Mouse (Mus musculus): ENCODE measurements around the gene Zc3hav1. TPM values are rescaled to one million over a fixed set of nuclear protein-coding genes. Genes with fewer than 3 reads are reported as not detected.
"Not testable (repeated sequence)": the region's sequence is repeated elsewhere in the genome, so short reads cannot be mapped to it uniquely, and the experiment has no call there.

Gene Zc3hav1
- polyA plus RNA-seq (2016; fragmentation: Nextera tagmentation; extraction: Ambion mirVana): 8.0 and 9.7 TPM in 2 replicates

- no peaks in the 10 kb centered on the region for H3K36me3 ChIP-seq
- no peaks in the 10 kb centered on the region for H3K9me3 ChIP-seq
- H3K4me3 ChIP-seq: peak within 1 kb of the TSS; percentile 78
- 0 out of 2 replicates have a peak, but pooled peaks cover 18% of the 10 kb centered on the region for H3K4me1 ChIP-seq
- peaks cover 72% of the 10 kb centered on the region for H3K27me3 ChIP-seq (ENCODE audit: insufficient read depth, poor library complexity, severe bottlenecking)
- under 1% methylated on average over 87 of the region's 87 CpGs for WGBS
- DNase-seq (ENCODE audit: low spot score): peak; percentile 93
- peak within 1 kb of the TSS; percentile 91 for H3K27ac ChIP-seq
Observed at GRCm38 (mm10) chr6:38353811-38354722, at the start of gene Zc3hav1. Gene Zc3hav1 (minus strand): TSS chr6:38354603.

GRCm38 (mm10) chr6:38389671-38390070 lies 35.3 kb upstream of the Zc3hav1 start:
- H3K36me3 ChIP-seq: peaks cover 2% of the 10 kb centered on the region; the same call in 1 of the 2 replicates
- H3K27ac ChIP-seq: no peak overlapping the region
- H3K4me3 ChIP-seq: no peak overlapping the region
- WGBS: 82% methylated on average over 3 of the region's 3 CpGs
- no peaks in the 10 kb centered on the region for H3K27me3 ChIP-seq (ENCODE audit: insufficient read depth, poor library complexity, severe bottlenecking)
- no peaks in the 10 kb centered on the region for H3K4me1 ChIP-seq
- H3K9me3 ChIP-seq: no peaks in the 10 kb centered on the region
- DNase-seq (ENCODE audit: low spot score): no peak

GRCm38 (mm10) chr6:38381129-38381771 lies 26.8 kb upstream of the Zc3hav1 start, which contains the start of gene Ttc26:
Gene Ttc26 (plus strand): TSS chr6:38381469.
- Histone ChIP-seq H3K36me3 (no peaks in the 10 kb centered on the region), H3K27ac (peak within 1 kb of the TSS; percentile 79), H3K9me3 (no peaks in the 10 kb centered on the region), H3K27me3 (ENCODE audit: insufficient read depth, poor library complexity, severe bottlenecking) (no peaks in the 10 kb centered on the region), H3K4me1 (0 out of 2 replicates have a peak, but pooled peaks cover 5% of the 10 kb centered on the region), H3K4me3 (peak within 1 kb of the TSS; percentile 71)
- DNase-seq (ENCODE audit: low spot score): peak; percentile 94
- under 1% methylated on average over 26 of the region's 26 CpGs for WGBS

- H3K27me3 ChIP-seq (ENCODE audit: insufficient read depth, poor library complexity, severe bottlenecking): no peaks in the 10 kb centered on the region
- peak overlapping the region; percentile 71 for H3K4me3 ChIP-seq
- 5% methylated on average over 4 of the region's 4 CpGs for WGBS
- H3K36me3 ChIP-seq: no peaks in the 10 kb centered on the region
- H3K9me3 ChIP-seq: no peaks in the 10 kb centered on the region
- peak; percentile 54 for DNase-seq (ENCODE audit: low spot score)
- peak overlapping the region; percentile 79 for H3K27ac ChIP-seq
- H3K4me1 ChIP-seq: 0 out of 2 replicates have a peak, but pooled peaks cover 5% of the 10 kb centered on the region
Observed at GRCm38 (mm10) chr6:38380764-38381128, 26.3 kb upstream of the Zc3hav1 start.

- Histone ChIP-seq H3K36me3 (no peaks in the 10 kb centered on the region), H3K4me1 (no peaks in the 10 kb centered on the region), H3K27ac (no peak overlapping the region), H3K9me3 (no peaks in the 10 kb centered on the region), H3K4me3 (no peak overlapping the region), H3K27me3 (ENCODE audit: insufficient read depth, poor library complexity, severe bottlenecking) (no peaks in the 10 kb centered on the region)
- DNase-seq (ENCODE audit: low spot score): no peak
- 68% methylated on average over 1 of the region's 1 CpGs for WGBS
Observed at GRCm38 (mm10) chr6:38374271-38374670, 19.9 kb upstream of the Zc3hav1 start.

GRCm38 (mm10) chr6:38369945-38370344 lies 15.5 kb upstream of the Zc3hav1 start:
- WGBS: 78% methylated on average over 3 of the region's 3 CpGs
- Histone ChIP-seq H3K27ac (no peak overlapping the region), H3K9me3 (no peaks in the 10 kb centered on the region), H3K4me3 (no peak overlapping the region), H3K27me3 (ENCODE audit: insufficient read depth, poor library complexity, severe bottlenecking) (no peaks in the 10 kb centered on the region), H3K36me3 (no peaks in the 10 kb centered on the region), H3K4me1 (no peaks in the 10 kb centered on the region)
- no peak for DNase-seq (ENCODE audit: low spot score)

GRCm38 (mm10) chr6:38364121-38364520 lies 9.7 kb upstream of the Zc3hav1 start:
- H3K27ac ChIP-seq: no peak overlapping the region
- H3K27me3 ChIP-seq (ENCODE audit: insufficient read depth, poor library complexity, severe bottlenecking): no peaks in the 10 kb centered on the region
- no peaks in the 10 kb centered on the region for H3K4me1 ChIP-seq
- no peaks in the 10 kb centered on the region for H3K36me3 ChIP-seq
- no peak for DNase-seq (ENCODE audit: low spot score)
- H3K9me3 ChIP-seq: no peaks in the 10 kb centered on the region
- H3K4me3 ChIP-seq: no peak overlapping the region

GRCm38 (mm10) chr6:38363370-38363769 lies 9.0 kb upstream of the Zc3hav1 start:
- H3K27ac ChIP-seq: no peak overlapping the region
- H3K4me1 ChIP-seq: no peaks in the 10 kb centered on the region
- H3K9me3 ChIP-seq: no peaks in the 10 kb centered on the region
- no peaks in the 10 kb centered on the region for H3K27me3 ChIP-seq (ENCODE audit: insufficient read depth, poor library complexity, severe bottlenecking)
- 68% methylated on average over 4 of the region's 4 CpGs for WGBS
- H3K36me3 ChIP-seq: no peaks in the 10 kb centered on the region
- DNase-seq (ENCODE audit: low spot score): peak; percentile 56
- H3K4me3 ChIP-seq: no peak overlapping the region

- no peaks in the 10 kb centered on the region for H3K36me3 ChIP-seq
- no peak overlapping the region for H3K4me3 ChIP-seq
- no peak overlapping the region for H3K27ac ChIP-seq
- peaks cover 7% of the 10 kb centered on the region; the same call in 1 of the 2 replicates for H3K27me3 ChIP-seq (ENCODE audit: insufficient read depth, poor library complexity, severe bottlenecking)
- no peaks in the 10 kb centered on the region for H3K9me3 ChIP-seq
- WGBS: 64% methylated on average over 1 of the region's 1 CpGs
- no peaks in the 10 kb centered on the region for H3K4me1 ChIP-seq
- no peak for DNase-seq (ENCODE audit: low spot score)
Observed at GRCm38 (mm10) chr6:38361937-38362336, 7.5 kb upstream of the Zc3hav1 start.

- no peaks in the 10 kb centered on the region for H3K36me3 ChIP-seq
- DNase-seq (ENCODE audit: low spot score): no peak
- H3K9me3 ChIP-seq: no peaks in the 10 kb centered on the region
- no peak overlapping the region for H3K4me3 ChIP-seq
- H3K27ac ChIP-seq: no peak overlapping the region
- H3K27me3 ChIP-seq (ENCODE audit: insufficient read depth, poor library complexity, severe bottlenecking): peaks cover 16% of the 10 kb centered on the region
- WGBS: 69% methylated on average over 4 of the region's 4 CpGs
- no peaks in the 10 kb centered on the region for H3K4me1 ChIP-seq
Observed at GRCm38 (mm10) chr6:38361065-38361464, 6.7 kb upstream of the Zc3hav1 start.

- no peak overlapping the region for H3K27ac ChIP-seq
- no peaks in the 10 kb centered on the region for H3K36me3 ChIP-seq
- peak; percentile 68 for DNase-seq (ENCODE audit: low spot score)
- no peak overlapping the region for H3K4me3 ChIP-seq
- no peaks in the 10 kb centered on the region for H3K4me1 ChIP-seq
- no peaks in the 10 kb centered on the region for H3K9me3 ChIP-seq
- WGBS: 82% methylated on average over 12 of the region's 12 CpGs
- peaks cover 27% of the 10 kb centered on the region for H3K27me3 ChIP-seq (ENCODE audit: insufficient read depth, poor library complexity, severe bottlenecking)
Observed at GRCm38 (mm10) chr6:38359736-38360499, 5.5 kb upstream of the Zc3hav1 start.

- not testable (repeated sequence) for H3K36me3 ChIP-seq, H3K4me3 ChIP-seq, H3K4me1 ChIP-seq, H3K9me3 ChIP-seq, H3K27ac ChIP-seq
- H3K27me3 ChIP-seq (ENCODE audit: insufficient read depth, poor library complexity, severe bottlenecking): peaks cover 35% of the 10 kb centered on the region
- DNase-seq (ENCODE audit: low spot score): peak; percentile 14
- WGBS: 91% methylated on average over 11 of the region's 11 CpGs
Observed at GRCm38 (mm10) chr6:38359044-38359735, 4.8 kb upstream of the Zc3hav1 start.
